Mouse (Mus musculus) small intestine, adult 2 months (tissue): Measurements from ENCODE around the gene Fgd4.

Experiments used
- CTCF ChIP-seq: fragments of 200-500 bp; IDR thresholded peaks from 2 replicates; pipeline ENCODE4 v1.5.1; 2012; ENCODE audit warnings: low read depth, mild to moderate bottlenecking, control low read depth, inconsistent platforms, low read length, moderate library complexity, mixed read lengths; ENCODE audit not compliant: insufficient replicate concordance, insufficient read length; ENCODE audit errors: extremely low read depth
- POLR2A ChIP-seq: fragments of 200-500 bp; IDR thresholded peaks from 2 replicates; pipeline ENCODE4 v1.6.1; 2012; ENCODE audit warnings: low read depth, mild to moderate bottlenecking, control low read depth, inconsistent platforms, low read length, moderate library complexity

DNA sequence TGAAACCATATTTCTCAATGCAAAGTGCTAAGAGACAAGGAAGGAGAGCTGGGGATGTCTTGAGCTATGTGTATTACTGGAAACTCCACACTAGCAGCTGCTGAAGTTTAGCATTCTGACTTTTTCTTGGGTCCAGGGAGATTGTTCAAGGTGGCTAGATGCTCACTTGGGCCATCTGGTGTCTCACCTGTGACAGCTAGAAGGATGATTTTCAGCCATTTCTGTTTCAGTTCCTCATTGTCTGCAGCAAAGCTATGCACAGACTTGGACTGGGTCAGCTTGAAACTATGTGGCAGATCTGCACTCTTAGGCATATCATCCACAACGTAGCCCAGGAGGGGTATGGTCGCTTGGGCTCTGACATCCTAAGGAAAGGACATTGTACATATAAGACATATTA is 177.9 kb downstream of the Fgd4 start:
- TF ChIP-seq CTCF (no peak), POLR2A (no peak)
